Comparison of ENCODE assay signal across 28 mouse cellular contexts in genomic region chr2:158795875-158796274, GRCm38 (mm10). TPM values are rescaled to one million over a fixed set of nuclear protein-coding genes. Genes with fewer than 3 reads are reported as not detected.
A peak's percentile ranks its signal among the peaks of the same experiment; 100 is the strongest.
DNase-seq lines count a peak whose midpoint lies in the region; ATAC-seq and TF ChIP-seq lines count a peak whose summit lies in the region.
"Had no signal": no experiment of that assay in that cellular context is flagged by ENCODE, and none has a peak within 500 bp of the region (broad histone marks: within the 10 kb centered on the region; RNA-seq: fewer than 3 reads in every experiment).

No protein-coding gene starts in this region.

- no peak for TF ChIP-seq CTCF in hindbrain, postnatal 0 days (IDR thresholded peaks at IDR 0.05; ENCODE audit: low read depth)

- H3K9me3 ChIP-seq in hindbrain, embryonic 13.5 days: no peaks in the 10 kb centered on the region
- H3K9me3 ChIP-seq in hindbrain, postnatal 0 days (ENCODE audit: low read length): no peaks in the 10 kb centered on the region
- H3K9me3 ChIP-seq in liver, embryonic 13.5 days (replicated peaks): no peaks in the 10 kb centered on the region
- 0 out of 2 replicates have a peak, but pooled peaks cover 3% of the 10 kb centered on the region for H3K9me3 ChIP-seq in liver, embryonic 11.5 days (ENCODE audit: control insufficient read depth, low read length)
- H3K9me3 ChIP-seq: embryonic facial prominence, embryonic 12.5 days; heart, embryonic 15.5 days; hindbrain, embryonic 12.5 days; neural tube, embryonic 15.5 days had no signal

- no peaks in the 10 kb centered on the region for H3K27me3 ChIP-seq in hindbrain, embryonic 13.5 days
- no peaks in the 10 kb centered on the region for H3K27me3 ChIP-seq in hindbrain, postnatal 0 days (ENCODE audit: insufficient read depth, low read length)
- H3K27me3 ChIP-seq in liver, embryonic 13.5 days: no peaks in the 10 kb centered on the region
- H3K27me3 ChIP-seq in liver, embryonic 11.5 days (replicated peaks; ENCODE audit: control insufficient read depth, insufficient read depth, low read length): no peaks in the 10 kb centered on the region
- H3K27me3 ChIP-seq: embryonic facial prominence, embryonic 12.5 days; heart, embryonic 15.5 days; hindbrain, embryonic 12.5 days; neural tube, embryonic 15.5 days had no signal

- no peak overlapping the region for H3K27ac ChIP-seq in hindbrain, embryonic 13.5 days
- H3K27ac ChIP-seq in hindbrain, postnatal 0 days: no peak overlapping the region
- no peak overlapping the region for H3K27ac ChIP-seq in liver, embryonic 13.5 days
- H3K27ac ChIP-seq in liver, embryonic 11.5 days (ENCODE audit: low read depth, low read length): no peak overlapping the region
- H3K27ac ChIP-seq: embryonic facial prominence, embryonic 12.5 days; neural tube, embryonic 15.5 days had no signal

- DNase-seq in cerebellum, adult 9-10 months: peak; percentile 17
- DNase-seq in cerebellum, postnatal 10 days: no peak
- no peak for DNase-seq in hindbrain, postnatal 0 days (ENCODE audit: low spot score)
- no peak for DNase-seq in liver, embryonic 13.5 days
- no peak for DNase-seq in liver, embryonic 11.5 days (ENCODE audit: low spot score)
- no peak for DNase-seq in thymus, postnatal 4 days
- DNase-seq in spleen, postnatal 4 days (ENCODE audit: low spot score in 2 of 2): no peak
- DNase-seq: adrenal gland, adult 2 months; cerebellum, adult 2 months; embryo, embryonic 11 days; gastrocnemius, postnatal 14 days; heart, postnatal 36 days; kidney, adult 2 months; kidney, postnatal 10 days; layer of hippocampus, adult 9-11 months; lung, embryonic 14.5 days; lung, postnatal 14 days; midbrain, embryonic 14.5 days; retina, postnatal 1 day; right cerebral cortex, postnatal 25 days; spleen, adult 18-20 months; thymus, postnatal 25 days had no signal

- H3K4me1 ChIP-seq in hindbrain, embryonic 13.5 days (replicated peaks): peaks cover 29% of the 10 kb centered on the region
- H3K4me1 ChIP-seq in hindbrain, postnatal 0 days (ENCODE audit: insufficient read depth, low read length): peaks cover 7% of the 10 kb centered on the region
- peaks cover 24% of the 10 kb centered on the region for H3K4me1 ChIP-seq in liver, embryonic 13.5 days (replicated peaks)
- H3K4me1 ChIP-seq in liver, embryonic 11.5 days (replicated peaks; ENCODE audit: control insufficient read depth, insufficient read depth, low read length): peaks cover 5% of the 10 kb centered on the region

- H3K4me2 ChIP-seq in hindbrain, embryonic 13.5 days: no peak overlapping the region
- H3K4me2 ChIP-seq in hindbrain, postnatal 0 days (ENCODE audit: low read depth, low read length): no peak overlapping the region
- peak overlapping the region; percentile 73; the same call in 1 of the 2 replicates for H3K4me2 ChIP-seq in liver, embryonic 13.5 days
- H3K4me2 ChIP-seq in liver, embryonic 11.5 days: no peak overlapping the region

- peak overlapping the region; percentile 78; the same call in 1 of the 2 replicates for H3K4me3 ChIP-seq in hindbrain, embryonic 13.5 days
- no peak overlapping the region for H3K4me3 ChIP-seq in hindbrain, postnatal 0 days (ENCODE audit: low read length)
- H3K4me3 ChIP-seq in liver, embryonic 13.5 days (replicated peaks): peak overlapping the region; percentile 87; the same call in 1 of the 2 replicates
- no peak overlapping the region for H3K4me3 ChIP-seq in liver, embryonic 11.5 days (ENCODE audit: low read depth, low read length)

- no peaks in the 10 kb centered on the region; the same call in 1 of the 2 replicates for H3K36me3 ChIP-seq in hindbrain, embryonic 13.5 days
- H3K36me3 ChIP-seq in hindbrain, postnatal 0 days (ENCODE audit: insufficient read depth, low read length): no peaks in the 10 kb centered on the region
- peaks cover 14% of the 10 kb centered on the region for H3K36me3 ChIP-seq in liver, embryonic 13.5 days
- H3K36me3 ChIP-seq in liver, embryonic 11.5 days (ENCODE audit: control insufficient read depth, insufficient read depth, low read length): peaks cover 10% of the 10 kb centered on the region; the same call in 1 of the 2 replicates
- H3K36me3 ChIP-seq: neural tube, embryonic 15.5 days had no signal

- H3K9ac ChIP-seq in hindbrain, embryonic 13.5 days: no peak overlapping the region
- no peak overlapping the region for H3K9ac ChIP-seq in hindbrain, postnatal 0 days (replicated peaks; ENCODE audit: low read length)
- no peak overlapping the region for H3K9ac ChIP-seq in liver, embryonic 13.5 days
- H3K9ac ChIP-seq in liver, embryonic 11.5 days (ENCODE audit: low read depth, low read length): no peak overlapping the region

- ATAC-seq in hindbrain, embryonic 13.5 days (ENCODE audit: low FRiP score): no peak
- no peak for ATAC-seq in hindbrain, postnatal 0 days
- no peak for ATAC-seq in liver, embryonic 13.5 days (ENCODE audit: low read depth)
- ATAC-seq in liver, embryonic 11.5 days (replicated peaks; ENCODE audit: low FRiP score): no peak
- ATAC-seq: activated CD4-positive, CD25-positive, alpha-beta regulatory T cell, adult 4 months had no signal

- 82% methylated on average over 2 of the region's 2 CpGs for WGBS in hindbrain, embryonic 13.5 days
- WGBS in hindbrain, postnatal 0 days: 77% methylated on average over 2 of the region's 2 CpGs
- 64% methylated on average over 2 of the region's 2 CpGs for WGBS in liver, embryonic 13.5 days (ENCODE audit: insufficient replicate concordance)
- 83% methylated on average over 2 of the region's 2 CpGs for WGBS in liver, embryonic 11.5 days

RNA-seq across cellular contexts. Expression of gene Dhx35, which starts 1.3 kb away (rescaled TPM):
- polyA plus RNA-seq in hindbrain, embryonic 13.5 days (2015; fragmentation: Nextera tagmentation; extraction: Ambion mirVana): 13.3 and 15.4 TPM in 2 replicates
- 23.8 and 30.7 TPM in 2 replicates for total RNA-seq in hindbrain, postnatal 0 days (2014; rRNA removed)
- polyA plus RNA-seq in hindbrain, postnatal 0 days (2015; fragmentation: Nextera tagmentation; extraction: Ambion mirVana): 10.0 and 10.8 TPM in 2 replicates
- 4.4 and 4.8 TPM in 2 replicates for polyA plus RNA-seq in liver, embryonic 13.5 days (2015; fragmentation: Nextera tagmentation; extraction: Ambion mirVana)
- 11.6 and 13.0 TPM in 2 replicates for polyA plus RNA-seq in liver, embryonic 11.5 days (2014; fragmentation: Nextera tagmentation; extraction: Ambion mirVana)

RNA-seq across cellular contexts. Expression of gene Fam83d, which starts 28.0 kb away (rescaled TPM):
- 9.7 and 11.0 TPM in 2 replicates for polyA plus RNA-seq in hindbrain, embryonic 13.5 days (2015; fragmentation: Nextera tagmentation; extraction: Ambion mirVana)
- 12.0 and 18.8 TPM in 2 replicates for total RNA-seq in hindbrain, postnatal 0 days (2014; rRNA removed)
- 6.7 and 9.2 TPM in 2 replicates for polyA plus RNA-seq in hindbrain, postnatal 0 days (2015; fragmentation: Nextera tagmentation; extraction: Ambion mirVana)
- 15.7 and 18.1 TPM in 2 replicates for polyA plus RNA-seq in liver, embryonic 13.5 days (2015; fragmentation: Nextera tagmentation; extraction: Ambion mirVana)
- 27.9 and 28.1 TPM in 2 replicates for polyA plus RNA-seq in liver, embryonic 11.5 days (2014; fragmentation: Nextera tagmentation; extraction: Ambion mirVana)

Comparison
In these comparisons a context has a peak if more than half of its experiments do, and no peak if none do; other contexts are left out.
1. H3K4me3 ChIP-seq: peak in hindbrain, embryonic 13.5 days (single experiment) and liver, embryonic 13.5 days (single experiment); none in hindbrain, postnatal 0 days (single experiment) and liver, embryonic 11.5 days (single experiment).